Mouse (Mus musculus) adrenal gland, adult (tissue): ENCODE measurements around the gene Prep.
"Not testable (repeated sequence)": the region's sequence is repeated elsewhere in the genome, so short reads cannot be mapped to it uniquely, and the experiment has no call there.

Experiments
- DNase-seq, 2 experiments: peaks; one replicate each; pipeline ENCODE4 v3.0.0; 2022 to 2023; ENCODE audit warnings: low spot score in 1 of 2; ENCODE audit not compliant: inconsistent age in 2 of 2

Prep gene

DNA sequence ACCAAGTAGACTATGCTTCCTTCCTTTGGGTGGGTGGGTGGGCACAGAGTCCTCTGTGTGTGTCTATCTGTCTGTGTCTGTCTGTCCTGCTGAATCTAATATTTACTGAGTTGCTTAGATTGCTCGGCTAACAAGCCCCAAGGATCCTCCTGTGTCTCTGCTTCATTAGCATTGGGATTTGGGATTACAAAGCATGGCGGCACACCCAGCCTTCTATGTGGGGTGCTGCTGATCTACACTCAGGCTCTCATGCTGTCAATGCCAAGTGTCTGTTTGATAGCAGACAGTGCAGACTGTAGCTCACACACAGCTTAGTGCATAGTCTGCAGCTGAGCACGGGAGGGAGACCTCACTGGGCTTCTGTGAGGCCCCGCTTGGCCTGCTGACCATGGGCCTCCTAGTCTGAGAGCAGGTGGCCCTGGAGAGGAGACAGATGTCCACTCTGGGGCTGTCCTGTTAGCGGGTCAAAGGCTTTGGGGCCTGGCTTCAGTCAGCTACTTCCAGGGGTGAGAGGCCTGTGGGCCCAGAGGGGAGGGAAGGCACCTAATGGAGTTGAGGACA is 8.6 kb downstream of the Prep start:
- no peak for DNase-seq

DNA sequence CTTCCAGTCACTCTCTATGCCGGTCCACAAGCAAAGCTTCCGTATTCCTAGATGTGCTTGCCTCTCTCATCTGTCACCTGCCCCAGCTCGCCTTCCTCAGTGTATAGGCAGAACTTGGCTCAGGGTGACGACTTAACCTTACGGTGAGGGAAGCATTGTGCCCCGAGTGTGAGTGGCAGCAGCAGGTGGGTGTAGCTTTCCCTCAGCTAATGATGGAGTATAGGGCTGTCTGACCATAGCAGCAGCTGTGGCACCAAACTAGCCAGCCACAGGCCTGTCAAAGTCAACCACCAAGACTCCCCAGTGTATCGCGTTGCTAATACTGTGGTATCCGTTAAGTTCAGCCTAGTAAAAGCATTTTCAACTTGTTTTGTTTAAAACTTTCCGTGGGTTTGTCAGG is 9.6 kb downstream of the Prep start:
- DNase-seq = no peak

DNA sequence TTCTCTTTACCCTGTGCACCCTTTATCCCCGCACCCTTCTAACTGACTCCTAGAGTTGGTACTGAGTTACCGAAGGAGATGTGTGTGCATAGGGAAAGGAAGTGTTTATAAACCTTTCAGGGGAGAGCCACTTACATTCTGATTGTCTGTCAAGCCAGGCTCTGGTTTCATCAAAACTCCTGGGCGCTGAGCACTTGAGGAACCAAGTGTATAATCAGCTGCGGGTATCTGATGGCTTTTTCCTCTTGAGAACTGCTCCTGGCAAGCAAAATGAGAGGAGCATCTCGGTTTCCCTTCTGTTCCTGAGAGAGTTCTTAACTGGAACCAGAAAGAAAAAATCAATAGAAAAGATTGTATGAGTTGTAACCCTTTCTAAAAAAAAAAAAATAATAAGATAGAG is 10.3 kb downstream of the Prep start:
- no peak for DNase-seq

DNA sequence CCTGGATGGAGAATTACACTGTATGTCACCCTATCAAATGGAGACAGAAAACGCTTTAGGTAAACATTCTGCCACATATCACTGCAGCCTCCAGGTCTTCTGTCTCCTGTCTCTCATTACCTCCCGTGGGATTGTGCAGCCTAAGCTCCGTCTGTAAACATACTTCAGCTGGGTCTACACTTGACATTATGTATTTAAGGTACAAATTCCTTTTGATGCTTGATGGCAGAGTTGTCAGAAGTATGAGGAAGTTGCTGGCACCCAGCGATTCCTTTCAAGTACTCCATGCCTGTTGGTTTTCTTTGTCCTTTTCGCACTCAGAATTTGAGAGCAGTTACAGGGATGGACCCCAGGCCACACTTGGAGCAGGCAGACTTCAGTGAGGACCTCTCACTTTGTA is 12.8 kb downstream of the Prep start:
- no peak for DNase-seq

DNA sequence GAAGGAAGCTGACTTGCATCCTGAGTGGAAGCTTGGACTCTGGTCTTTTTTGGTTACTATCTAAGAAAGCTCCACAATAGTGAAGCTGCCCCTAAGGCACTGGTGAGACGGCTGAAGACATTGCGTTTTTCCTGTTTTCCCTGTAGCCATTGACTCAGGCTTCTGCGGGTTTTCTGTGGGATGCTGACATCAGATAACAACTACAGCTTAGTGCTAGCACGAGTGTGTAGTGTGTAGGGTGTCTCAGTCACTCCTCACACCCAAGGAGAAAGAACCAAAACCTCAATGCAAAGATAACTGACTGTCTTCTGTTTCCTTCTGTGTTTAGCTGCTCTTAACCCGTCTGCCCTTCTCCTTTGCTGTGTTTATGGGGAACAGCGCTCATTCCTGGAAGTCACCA is 13.5 kb downstream of the Prep start:
- no peak for DNase-seq

DNA sequence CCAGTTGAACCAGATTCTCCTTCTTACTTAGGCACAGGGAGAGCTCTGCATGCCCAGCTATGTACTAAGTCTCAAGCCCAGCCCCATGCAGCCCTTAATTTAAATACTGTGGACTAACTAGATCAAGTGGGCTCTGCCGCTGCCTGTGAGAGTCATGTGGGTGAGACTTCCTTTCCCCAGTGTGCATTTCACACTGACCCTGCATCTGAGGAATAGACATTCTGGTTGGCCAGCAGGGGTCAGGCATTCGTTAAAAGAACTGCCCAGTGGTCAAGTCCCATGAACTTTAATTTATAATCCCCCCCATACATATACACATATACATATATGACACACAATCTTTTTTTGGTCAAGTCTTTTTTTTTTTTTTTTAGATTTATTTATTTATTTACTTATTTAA is 15.7 kb downstream of the Prep start:
- no peak for DNase-seq

DNA sequence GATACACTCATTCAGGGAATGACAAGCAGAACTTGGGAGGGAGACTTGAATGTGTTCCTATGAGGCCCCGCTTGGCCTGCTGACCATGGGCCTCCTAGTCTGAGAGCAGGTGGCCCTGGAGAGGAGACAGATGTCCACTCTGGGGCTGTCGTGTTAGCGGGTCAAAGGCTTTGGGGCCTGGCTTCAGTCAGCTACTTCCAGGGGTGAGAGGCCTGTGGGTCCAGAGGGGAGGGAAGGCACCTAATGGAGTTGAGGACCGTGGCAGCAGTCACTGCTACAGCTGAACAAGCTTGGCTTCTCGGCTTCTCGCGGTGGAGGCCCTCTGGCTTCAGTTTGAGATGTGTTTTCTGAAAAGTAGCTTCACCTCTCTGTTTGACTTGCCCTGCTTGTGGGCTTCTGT is 17.0 kb downstream of the Prep start:
- DNase-seq = not testable (repeated sequence)

DNA sequence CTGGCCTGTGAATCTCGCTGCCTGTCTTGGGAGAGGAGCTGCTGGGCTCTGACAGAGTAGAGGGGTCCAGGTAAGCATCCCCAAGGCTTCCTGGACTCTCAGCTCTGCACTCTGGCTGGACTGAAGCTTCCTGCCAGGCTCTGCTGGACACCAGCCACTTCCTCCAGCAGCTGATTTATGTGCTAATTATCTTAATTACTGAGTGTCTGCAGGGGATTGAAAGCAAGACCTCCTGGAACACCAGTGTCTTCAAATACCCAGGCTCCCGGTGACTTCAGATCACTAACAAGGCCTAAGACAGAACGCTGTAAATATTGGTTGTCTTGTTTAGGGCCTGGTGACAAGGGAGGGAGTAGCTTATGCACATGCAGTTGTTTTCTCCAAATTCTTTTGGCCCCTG is 17.5 kb downstream of the Prep start:
- DNase-seq = no peak

DNA sequence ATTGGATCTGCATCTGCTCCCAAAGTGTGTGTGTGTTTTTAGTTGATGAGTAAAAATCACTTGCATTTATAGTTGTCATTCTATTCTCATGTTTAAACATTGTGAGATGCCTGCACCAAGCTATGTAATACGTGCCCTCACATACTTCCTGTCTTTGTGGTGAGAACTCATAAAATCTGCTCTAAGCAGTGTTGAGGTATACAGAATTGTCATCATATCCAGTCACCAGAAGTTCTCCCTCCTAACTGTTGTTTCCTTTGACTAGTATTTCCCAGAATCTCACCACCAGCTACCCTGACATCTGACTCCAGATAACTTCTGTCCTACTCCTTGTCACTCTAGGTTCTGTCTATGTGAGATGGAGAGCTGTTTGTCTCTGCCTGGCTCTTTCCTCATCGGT is 18.3 kb downstream of the Prep start:
- no peak for DNase-seq

DNA sequence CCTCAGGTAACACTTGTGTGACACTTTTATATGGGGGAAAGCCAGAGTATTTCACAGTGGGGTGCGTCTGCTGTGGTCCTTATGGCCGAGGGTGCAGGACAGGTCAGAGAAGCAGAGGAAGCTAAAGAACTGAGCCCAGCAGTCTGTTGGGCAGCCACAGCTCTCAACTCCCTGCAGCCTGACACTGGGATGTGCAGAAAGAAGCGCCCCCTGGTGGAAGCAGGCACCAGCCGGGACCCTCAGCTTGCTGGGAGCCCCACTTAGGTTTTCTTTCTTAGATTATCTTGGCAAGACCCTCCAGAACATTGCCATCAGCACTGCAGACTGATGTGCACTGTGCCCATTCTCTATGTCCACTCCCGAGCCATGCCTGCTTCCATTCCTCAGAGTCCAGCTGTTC is 19.6 kb downstream of the Prep start:
- peak; percentile 37 to 58 for DNase-seq

DNA sequence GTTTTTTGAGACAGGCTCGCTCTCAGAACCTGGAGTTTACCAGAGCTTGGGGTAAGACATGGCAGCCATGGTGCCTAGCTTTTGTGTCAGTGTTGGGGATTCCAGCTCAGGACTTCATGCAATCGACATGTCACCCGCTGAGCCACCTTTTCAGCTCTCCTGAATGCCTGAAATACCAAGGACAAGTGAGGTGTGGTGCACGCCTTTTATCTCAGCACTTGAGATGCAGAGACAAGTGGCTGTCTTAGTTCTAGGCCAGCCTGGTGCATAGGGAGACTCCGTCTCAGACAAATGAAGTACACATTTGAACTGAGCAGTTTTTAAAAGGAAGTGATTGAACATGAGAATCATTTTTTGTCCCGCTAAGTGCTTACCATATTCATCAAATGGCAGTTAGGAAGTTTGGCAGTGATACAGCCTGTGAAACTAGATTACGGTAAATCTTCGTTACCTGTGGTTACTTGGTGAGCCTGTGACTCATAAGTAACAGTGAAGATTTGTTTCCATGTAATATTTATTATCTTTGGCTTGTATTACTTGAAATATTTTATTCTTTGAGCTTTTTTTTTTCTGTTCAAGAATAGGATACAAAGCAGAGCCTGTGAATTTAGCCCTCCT is 24.6 kb downstream of the Prep start:
- no peak for DNase-seq

DNA sequence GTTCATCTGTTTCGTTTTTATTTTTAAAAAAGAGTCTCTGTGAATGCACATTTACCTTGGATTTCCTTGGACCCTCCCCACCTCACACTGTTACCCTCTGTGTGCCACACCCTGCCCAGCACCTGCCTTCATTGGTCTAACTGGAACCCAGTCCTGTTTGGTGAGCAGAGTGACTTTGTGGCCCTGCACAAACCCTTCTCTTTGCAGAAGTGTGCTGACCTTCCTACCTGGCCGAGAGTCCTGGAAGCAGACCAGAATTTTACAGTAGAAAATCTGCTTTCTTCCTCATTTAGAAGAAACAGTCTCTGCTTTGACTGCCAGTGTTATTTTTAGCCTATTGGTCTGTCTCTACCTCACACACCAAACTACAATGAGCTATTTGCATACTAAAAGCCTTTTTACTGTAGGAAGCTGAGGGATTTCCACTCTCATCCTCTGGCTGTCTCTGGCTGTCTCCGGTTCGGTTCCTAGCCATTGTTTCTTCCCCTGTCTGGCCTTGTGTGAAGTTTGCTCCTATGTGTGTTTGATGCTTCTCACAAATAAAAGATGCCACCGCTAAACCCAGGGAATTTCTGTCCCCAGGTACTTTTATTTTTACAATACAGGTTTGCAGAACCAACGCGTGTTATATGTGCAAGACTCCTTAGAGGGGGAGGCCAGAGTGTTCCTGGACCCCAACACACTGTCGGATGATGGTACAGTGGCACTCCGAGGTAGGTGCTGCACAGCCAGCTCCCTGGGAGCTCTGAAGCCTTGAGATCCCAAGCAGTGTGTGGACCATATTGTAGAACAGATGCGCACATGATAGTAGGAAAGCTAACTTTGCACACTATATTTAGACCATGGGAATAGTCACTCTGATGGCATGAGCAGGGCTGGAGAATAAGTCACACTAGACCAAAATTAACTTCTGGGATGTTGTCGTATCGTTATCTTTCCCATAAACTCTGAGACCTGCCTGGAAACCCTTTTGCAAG is 25.4 kb downstream of the Prep start:
- DNase-seq = no peak

DNA sequence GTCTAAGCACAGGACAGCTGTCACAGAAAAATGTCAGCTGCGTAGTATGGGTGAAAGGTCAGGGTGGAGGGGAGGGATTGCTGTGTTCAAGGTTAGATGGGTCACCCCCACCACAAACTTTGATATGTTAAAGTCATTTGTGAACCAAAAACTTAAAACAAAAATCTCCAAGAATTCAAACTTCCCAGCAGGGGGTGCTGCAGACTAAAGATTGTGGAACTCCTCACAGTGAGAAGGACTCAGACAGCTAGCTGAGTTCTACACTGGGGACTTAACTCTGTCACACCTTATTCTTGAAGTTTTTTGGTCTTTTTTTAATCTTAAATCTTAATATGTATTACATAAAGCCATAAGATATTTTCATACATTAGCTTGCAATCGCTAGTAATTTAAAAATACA is 31.7 kb downstream of the Prep start:
- DNase-seq = peak in 1 of 2 experiments; percentile 63

DNA sequence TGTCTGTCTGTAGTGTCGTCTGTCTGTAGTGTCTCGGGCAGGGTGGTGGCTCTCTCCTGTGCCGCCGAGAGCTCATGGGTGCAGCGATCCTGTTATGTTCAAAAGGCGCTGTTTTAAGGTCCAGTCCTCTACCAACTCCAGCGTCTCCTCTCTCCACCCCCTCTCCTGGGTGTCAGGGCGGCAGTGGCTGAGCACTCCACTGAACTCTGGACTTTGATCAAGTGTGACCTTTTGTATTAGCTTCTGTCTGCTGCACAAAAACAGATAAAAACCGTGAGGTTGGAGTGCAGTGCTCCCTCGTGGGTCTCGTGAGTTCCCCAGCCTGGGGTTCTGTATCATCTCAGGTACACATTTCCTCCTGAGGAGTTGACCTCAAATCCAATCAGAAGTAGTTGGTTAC is 33.5 kb downstream of the Prep start:
- DNase-seq = no peak

DNA sequence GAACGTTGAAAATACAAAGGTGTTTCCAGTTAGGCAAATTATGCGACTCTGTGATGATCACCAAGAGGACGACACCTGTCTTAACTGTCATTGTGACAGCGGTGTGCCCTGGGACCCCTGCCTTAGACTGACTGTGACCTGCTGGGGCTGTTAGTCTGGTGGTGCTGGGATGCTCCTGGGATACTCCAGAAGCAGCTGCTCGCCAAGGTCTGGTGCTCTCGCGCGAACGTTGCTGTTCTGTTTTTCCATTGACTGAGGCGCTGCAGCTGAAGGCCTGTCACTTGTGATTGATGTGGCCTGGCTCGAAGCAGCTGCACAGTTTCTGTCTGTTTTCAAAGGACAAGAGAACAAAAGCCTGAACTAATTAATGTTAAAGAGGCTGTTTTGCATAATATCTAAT is 36.2 kb downstream of the Prep start:
- DNase-seq = peak; percentile 28 to 57

DNA sequence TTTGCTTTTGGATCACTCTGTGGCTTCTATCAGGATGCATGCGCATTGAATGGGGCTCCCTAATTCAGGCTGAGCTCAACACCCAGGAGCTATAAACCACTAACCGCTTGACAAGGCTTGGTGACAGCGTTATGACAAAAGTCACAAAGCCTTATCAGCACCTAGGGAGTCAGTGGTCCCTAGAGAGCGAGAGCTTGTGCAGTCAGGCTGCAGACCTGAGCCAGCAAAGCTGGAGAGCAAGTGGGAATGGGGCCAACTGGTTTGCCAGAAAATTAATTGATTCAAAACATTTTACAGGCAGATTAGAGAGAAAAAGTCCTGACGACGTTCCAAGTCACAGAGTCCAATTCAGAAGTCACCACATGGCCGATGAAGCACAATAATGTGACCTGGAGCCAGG is 37.1 kb downstream of the Prep start:
- DNase-seq = peak in 1 of 2 experiments; percentile 64

DNA sequence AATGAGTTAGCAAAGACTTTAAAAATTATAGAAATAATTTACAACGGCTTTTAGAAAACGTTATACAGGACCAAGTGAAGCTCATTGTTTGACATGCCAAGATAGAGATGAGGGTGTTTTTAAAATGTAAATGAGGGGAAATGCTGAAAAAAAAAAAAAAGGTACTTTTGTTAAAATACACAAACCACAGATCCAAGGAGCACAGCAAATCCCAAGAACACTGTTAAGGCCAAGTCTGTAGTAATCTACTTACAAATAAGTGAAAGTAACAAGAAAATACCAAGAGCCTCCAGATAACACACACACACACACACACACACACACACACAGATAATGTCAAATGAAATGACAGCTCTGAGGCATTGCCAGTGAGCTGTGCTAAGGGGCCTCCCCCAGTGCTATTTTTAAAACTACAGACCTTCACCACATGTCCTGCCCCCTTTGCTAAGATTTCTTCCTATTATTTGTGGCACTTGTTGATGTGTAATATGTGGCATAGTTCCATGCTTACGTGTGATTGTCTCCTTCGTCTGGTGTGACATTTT is 37.6 kb downstream of the Prep start:
- no peak for DNase-seq

DNA sequence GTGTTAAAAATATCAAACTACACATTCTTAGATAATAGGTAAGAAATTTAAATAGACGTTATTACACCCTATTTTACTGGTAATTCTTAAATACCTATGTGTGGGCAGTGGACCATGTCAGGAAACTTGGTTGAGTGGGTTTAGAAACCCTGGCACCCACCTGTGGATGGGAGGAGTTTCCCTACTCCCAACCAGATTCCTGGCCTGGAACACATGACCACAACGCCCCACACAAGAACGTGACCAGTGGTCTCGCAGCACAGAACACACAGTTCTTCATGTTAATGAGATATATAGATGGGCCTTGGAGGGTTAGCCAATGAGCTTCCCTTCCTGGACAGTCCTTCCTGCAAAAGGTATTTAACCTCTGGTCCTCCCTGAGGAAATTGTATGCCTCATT is 39.5 kb downstream of the Prep start:
- no peak for DNase-seq

DNA sequence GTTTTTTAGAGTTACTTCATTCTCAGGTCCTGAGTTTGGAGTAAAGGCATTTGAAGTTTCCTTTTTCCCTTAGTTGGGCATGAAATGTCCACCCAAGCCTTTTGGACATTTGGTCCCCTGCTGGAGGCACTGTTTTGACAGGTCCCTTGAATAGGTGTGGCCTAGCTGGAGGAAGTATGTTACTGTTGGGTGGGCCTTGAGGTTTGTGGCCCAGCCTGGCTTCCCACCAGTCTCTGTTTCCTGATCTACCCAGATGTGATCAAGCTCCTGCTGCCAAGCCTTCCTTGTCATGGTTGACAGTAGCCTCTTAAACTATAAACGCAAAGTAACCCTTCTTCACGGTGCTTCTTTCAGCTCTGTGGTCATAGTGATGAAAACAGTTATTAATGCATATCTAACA is 40.3 kb downstream of the Prep start:
- no peak for DNase-seq

DNA sequence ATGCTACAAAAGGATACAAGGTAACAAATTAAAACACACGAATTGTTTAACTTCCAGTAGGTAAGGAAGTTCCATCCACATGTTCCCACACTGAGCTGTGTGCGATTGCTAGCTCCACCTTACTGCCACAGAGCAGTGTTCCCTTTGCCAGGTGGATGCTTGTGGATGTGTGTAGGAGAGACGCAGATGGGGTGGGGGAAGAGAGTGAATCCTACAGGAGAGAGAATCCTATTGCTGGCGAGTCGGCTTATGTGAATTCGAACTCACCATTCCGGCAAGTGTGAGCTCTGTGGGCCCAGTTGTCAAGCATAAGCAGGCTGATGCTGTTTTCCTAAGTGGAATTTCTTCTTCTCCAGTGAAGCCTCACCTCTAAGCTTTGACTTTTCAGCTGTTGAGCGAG is 42.0 kb downstream of the Prep start:
- DNase-seq = no peak

DNA sequence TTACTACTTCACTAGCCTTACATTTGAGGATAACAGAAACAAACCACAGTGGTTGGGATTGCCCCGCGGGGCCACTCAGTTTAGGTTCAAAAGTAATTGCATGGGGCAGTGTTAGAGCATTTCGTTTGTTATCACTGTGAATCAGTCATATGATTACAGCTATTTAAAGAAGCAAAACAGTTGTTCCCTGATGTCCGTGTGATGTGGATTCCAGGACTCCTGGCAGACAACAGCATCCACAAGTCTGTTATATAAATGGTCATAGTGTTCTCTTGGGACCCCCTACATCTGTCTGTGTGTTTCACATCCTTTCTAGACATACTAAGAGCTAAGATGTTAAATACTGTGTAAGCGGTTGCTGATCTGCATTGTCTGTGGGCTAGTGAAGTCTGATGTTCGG is 43.0 kb downstream of the Prep start:
- DNase-seq = no peak

DNA sequence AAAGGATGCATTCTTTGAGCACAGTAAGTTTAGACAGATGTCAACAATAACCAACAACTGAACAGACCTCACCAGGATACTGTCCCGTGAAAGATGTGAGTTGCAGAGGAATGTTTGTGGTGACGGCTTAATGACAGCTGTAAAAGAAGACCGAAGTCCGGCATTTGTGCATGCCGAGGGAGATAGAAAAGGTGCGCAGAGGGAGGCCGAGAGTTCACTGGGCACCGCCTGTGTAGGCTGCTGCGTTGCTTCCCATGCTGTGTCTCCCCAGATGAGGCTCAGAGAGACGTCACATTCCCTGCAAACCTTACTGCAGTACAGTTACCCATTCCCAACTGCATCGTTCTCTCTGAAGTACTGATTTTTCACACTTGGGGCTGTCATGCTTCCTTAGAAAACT is 45.9 kb downstream of the Prep start:
- no peak for DNase-seq
